Mouse (Mus musculus) Muller cell, postnatal 12 days (primary cell): ENCODE data around the gene Slc4a2.

Source experiments
- DNase-seq: peaks from one replicate; pipeline ENCODE4 v3.0.0-alpha.2; 2015; ENCODE audit errors: inconsistent ontology term

Gene Slc4a2

GRCm38 (mm10) chr5:24426556-24427284 is 3.1 kb downstream of the Slc4a2 start:
- no peak for DNase-seq

GRCm38 (mm10) chr5:24427285-24427633 is 3.6 kb downstream of the Slc4a2 start:
- no peak for DNase-seq

DNA sequence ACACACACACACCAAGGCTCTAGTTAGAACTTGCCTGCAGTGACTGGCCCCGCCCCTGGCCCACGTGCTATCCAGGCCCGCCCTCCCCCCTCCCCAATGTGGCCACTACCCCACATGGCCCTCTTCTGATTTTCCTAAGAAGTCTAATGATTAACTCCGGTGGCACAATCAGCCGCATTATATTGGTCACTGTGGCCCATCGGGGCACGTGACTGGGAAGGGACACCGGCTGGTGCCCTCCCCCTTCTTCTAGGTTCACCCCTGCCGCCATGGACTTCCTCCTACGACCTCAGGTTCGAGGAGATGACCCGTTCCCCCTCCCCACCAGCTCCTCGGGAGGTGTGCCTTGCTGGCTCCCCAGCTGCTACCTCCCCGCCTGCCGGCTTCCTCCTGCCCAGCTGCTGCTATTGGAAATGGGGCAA is 4.4 kb downstream of the Slc4a2 start:
- no peak for DNase-seq

DNA sequence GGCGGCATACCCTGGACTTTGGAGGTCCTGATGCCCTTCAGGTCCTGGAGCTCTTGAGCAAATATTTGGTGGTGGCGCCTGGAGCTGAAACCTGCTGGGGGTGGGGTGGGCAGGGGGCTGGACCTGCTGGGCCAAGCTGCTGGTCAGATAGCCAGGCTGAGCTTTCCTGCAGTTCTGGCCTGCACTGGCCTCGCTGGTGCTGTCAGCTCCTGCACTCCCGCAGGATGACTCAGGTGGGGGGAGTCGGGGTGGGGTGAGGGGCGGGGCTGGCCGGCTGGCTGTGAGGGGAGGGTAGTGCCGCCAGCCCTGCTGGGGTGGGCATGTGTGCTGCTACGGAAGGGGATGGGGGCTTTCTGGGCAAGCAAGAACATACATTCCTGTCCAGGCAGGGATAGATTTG is 5.0 kb downstream of the Slc4a2 start:
- no peak for DNase-seq

DNA sequence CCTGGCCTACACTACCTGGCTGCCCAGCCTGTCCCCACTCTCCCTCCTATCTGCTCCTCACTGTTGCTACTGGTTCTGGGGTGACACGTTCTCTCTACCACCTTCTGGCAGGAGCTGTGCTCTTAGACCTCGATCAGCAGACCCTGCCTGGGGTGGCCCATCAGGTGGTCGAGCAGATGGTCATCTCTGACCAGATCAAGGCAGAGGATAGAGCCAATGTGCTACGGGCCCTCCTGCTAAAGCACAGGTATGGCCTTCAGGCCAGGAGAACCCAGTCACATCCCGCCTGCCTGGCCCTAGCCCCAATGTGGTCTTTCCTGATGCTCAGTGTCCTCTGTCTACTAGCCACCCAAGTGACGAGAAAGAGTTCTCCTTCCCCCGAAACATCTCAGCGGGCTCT is 10.4 kb downstream of the Slc4a2 start:
- no peak for DNase-seq

DNA sequence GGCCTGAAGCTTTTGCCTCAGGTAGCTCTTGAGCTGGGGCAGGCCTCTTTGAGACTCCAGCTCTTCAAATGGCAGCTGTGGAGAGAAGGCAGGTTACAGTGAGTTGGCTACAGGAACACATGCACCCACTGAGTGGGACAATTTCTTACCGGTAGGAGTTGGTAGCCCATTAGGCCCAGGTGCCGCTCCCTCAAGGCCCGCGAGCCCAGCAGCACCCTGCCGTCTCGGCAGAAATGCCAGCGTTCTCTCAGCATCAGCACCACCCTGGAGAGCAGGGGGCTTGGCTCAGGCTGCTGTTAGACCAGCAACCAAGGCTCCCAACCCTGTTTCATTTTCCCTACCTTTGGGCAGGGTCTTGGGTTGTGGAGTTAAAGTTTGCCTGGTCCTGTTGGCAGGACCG is 17.6 kb downstream of the Slc4a2 start:
- DNase-seq = no peak

GRCm38 (mm10) chr5:24442029-24442428 is 18.4 kb downstream of the Slc4a2 start:
- no peak for DNase-seq

DNA sequence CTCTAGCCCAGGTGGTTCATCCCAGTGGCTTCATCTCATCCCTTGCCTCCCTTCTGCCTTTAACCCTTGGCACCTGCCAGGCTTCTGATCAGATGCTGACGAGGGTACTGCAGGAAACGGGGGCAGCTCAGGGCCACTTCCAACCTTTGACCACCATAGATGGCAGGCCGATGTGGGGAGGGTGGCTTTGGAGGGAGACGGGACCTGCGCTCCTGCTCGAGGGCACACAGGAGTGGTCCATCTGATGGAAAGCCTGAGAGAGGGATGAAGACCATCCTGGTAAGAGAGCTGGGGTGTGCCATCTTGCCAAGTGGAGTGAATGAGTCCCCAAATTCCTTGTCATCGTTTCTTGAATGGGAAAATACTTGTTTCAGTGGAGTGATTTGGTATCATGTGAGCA is 19.6 kb downstream of the Slc4a2 start:
- DNase-seq = no peak

- DNase-seq = no peak
These were observed 20.3 kb downstream of the Slc4a2 start for GRCm38 (mm10) chr5:24443927-24444326.

DNA sequence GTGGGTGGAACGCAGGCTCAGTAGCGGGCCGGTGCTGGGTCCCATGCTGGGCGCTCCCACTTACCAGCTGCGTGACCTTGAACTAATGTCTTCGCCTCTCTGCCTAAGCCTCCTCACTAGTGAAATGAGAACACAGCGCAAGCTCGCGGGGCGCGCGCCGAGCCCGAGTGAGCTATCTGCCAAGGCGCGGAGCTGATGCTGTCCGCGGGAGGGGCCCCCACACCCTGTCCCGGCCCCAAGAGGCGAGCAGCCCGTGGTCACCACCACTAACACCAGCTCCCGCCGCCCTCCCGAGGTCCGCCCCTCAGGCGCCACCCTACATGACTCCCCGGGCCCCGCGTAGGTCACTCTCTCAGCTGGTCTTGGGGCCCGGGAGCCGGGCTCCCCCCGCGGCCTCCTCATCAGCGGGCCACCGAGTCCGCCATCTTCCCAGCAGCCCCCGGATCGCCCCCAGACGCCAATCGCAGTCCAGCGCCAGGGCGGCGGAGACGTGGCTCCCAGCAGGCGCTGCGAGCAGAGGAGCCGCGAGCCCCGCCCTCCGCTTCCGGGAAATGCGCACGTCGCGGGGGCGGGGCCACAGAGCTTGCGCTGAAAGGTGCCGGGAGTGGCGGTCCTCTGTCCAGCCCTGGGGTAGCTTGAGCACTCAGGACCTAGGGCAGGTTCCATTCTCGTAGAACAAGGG is 21.2 kb downstream of the Slc4a2 start, which contains the start of gene Fastk:
Gene Fastk (minus strand): TSS at position 542 of the 682 bp plus-strand sequence.
- peak; percentile 96 for DNase-seq

DNA sequence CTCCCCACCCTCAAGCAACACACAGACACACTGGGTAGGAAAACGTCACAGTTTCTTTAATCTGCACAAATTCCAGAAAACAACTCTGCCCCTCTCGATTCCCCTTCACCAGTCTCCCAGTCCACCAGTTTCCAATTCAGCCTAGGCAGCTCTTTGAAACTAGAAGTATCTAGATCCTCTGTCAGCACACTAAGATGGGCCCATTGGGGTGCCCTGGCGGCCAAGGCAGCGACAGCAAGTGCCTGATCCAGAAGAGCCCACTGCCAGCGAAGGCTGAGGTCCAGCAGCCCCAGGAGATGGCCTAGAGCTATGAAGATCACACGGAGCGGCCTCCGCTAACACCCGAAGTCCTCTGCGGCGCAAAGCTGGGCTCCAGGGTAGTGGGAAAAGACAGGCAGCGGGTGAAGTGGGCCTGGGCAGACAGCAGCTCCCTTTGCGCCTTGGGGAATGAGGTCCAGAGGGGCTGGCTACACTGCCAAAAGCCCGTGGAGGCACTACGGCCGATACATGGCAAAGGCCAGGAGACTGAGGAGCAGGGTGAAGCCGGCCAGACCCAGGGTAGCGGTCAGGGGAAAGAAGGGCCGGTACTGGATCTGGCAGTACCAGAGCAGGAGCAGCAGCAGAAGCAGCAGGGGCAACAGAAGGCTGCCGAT is 21.9 kb downstream of the Slc4a2 start:
- no peak for DNase-seq

- no peak for DNase-seq
These were observed 23.0 kb downstream of the Slc4a2 start for GRCm38 (mm10) chr5:24446630-24447029.

GRCm38 (mm10) chr5:24447624-24448298 is 24.1 kb downstream of the Slc4a2 start, which contains the start of gene Tmub1:
Gene Tmub1, minus strand, starts transcription at chr5:24447854.
- peak; percentile 79 for DNase-seq

GRCm38 (mm10) chr5:24451264-24452029 is 27.8 kb downstream of the Slc4a2 start:
- DNase-seq = peak; percentile 94

GRCm38 (mm10) chr5:24452030-24452690 is 28.5 kb downstream of the Slc4a2 start, which contains the start of gene Agap3:
Gene Agap3, plus strand, starts transcription at chr5:24452177.
- DNase-seq = peak; percentile 37

GRCm38 (mm10) chr5:24452691-24453233 is 29.1 kb downstream of the Slc4a2 start:
- DNase-seq = peak; percentile 47

DNA sequence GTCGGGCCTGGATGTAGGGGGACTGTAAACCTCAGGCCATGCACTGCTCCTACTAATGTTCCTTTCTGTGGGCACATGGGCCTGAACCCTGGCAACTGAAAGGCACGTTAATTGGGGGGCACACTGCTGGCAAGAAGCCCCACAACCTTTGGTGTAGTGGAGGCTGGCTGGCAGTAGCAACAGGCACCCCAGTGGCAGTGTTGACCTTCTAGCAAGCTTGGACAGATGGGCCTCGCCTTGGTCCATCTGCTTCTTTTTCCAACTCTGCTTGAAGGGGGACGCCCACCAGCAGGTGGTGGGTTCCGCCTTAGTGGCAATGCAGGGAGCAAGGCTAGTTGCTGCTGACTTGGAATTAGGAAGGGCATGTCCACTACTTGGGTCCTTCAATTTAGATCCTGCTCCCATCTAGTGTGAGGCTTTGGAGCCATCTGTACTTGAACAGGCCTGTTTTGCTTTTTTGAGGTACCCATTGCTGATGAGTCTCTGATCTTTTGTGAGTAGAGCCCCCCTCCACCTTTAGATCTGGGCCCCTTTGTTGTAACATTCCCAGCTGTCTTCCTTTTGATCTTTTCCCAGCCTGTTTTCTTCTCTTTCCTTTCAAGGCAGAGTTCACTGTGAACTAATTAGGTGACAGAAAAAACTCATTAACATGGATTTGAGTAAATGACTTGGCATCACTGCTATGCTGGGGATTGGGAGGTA is 29.8 kb downstream of the Slc4a2 start:
- DNase-seq = peak; percentile 47

DNA sequence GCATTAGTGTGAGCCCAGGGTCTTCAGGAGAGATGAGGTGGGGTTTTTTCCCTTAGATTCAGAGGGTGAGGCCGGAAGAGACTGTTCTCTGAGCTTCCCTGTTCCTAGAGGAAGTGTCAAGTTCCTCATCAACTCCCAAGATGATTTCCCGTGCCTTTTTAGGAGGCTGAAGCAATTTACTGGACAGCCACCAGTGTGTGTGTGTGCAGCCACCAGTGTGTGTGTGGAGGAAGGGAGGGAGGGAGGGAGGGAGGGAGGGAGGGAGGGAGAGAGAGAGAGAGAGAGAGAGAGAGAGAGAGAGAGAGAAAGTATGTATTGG is 30.3 kb downstream of the Slc4a2 start:
- DNase-seq = no peak

DNA sequence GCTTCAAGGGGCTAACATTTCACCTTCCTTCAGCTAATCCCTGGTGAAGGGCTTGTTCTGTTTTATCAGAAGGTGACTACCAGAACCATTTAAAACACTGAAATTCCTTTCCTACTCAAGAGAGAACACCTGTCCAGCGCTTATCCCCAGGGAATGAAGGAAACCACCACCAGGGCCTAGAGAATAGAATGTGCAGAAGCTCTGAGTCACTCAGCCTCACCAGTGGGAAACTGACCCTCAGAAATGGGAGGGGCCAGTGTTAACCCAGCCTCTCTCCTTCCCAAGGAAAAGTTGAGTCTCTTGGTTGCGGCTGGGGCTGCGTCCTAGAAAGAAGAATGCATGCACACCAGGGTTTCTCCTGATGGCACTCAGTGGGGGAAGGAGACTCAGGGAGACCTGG is 31.4 kb downstream of the Slc4a2 start:
- peak; percentile 38 for DNase-seq

DNA sequence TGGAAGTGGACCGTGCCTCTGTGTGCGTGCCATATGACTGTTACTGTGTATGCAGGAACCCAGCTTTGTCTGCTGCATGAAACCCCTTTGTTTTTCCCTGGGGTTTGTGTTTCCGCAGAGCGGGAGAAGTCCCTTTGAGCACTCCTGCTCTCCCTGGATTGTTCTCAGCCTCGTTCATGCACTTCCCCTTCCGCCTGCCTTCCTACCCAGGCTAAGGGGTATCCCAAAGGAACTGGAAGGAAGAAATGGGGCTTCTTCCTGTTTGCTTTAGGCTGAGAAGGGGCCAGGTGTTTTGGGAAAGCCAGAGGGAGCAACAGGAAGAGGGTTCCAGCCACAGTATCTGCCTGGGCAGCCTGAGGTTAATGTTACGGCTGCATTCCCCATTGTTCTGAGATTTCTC is 32.0 kb downstream of the Slc4a2 start:
- DNase-seq = no peak
